Mouse (Mus musculus) kidney, adult 8-10 months (tissue): ENCODE measurements at regions not wholly inside any gene's neighbourhood (a gene's known extent, or its start where the extent isn't known, plus 50 kb on each side); places are given as distances from the start of the nearest gene placed in this dataset.

Source experiments
- DNase-seq, 2 experiments: peaks; one replicate each; pipeline ENCODE4 v3.0.0; 2022

DNA sequence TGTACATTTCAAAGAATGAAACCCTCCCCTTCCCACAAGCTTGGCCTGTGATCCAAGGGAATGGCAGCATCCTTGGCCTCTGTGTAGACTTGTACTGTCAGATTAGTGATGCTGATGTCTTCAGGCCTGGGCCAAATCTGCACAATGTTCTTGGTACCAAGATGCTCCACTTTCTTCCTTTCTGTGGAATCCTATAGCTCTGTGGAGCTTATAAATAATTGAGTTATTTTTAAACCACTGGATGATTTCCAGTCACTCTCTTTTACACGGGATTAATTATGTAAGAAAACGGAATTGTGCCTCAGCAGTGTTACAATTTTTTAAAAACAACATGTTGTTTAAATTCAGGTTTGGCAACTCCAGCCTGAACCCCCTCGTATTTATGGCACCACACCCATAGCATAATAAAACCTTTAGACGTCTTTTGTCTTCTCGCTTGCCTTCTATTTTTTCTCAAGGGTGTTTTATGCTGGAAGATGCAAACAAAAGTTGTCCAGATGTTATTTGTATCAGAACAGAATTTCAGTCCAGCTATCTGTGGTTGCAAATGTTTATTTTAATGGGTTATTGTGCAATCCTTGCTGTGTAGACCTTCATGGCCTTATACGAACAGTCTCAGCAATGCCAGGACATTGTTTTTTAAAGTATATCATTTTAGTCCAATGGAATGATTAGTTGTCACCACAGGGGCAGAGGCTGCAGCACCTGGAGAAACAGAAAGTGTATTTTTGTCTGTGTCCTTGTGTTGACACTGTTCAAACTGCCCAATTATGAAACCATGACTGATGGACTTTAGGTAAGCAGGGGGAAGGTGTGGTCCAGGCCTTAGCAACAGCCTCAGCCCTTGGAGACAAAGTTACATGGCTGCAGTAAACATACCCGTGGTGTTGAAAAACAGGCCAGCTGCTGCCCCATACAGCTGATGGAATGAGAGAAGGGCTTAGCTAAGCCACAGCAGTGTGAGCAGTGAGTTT lies 630.4 kb upstream of the Zeb2 start:
- DNase-seq, result no peak

DNA sequence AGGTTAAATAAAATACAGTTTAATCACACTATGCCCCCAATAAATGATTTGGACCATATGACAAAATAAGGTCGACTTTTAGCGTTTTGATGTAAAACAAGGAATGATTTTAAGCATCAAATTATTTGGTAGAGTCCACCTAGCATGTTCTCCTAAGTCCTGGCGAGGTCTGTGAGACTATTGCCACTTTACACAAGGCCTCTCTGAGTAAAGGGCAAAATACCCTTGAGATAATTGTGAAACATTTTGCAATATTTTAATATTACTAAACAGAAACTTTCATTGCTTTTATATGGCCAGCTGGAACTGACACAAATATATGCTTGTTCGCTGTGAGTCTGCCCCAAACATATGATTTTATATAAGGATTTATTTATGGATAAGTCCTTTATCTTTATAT lies 629.4 kb upstream of the Zeb2 start:
- no peak for DNase-seq

DNA sequence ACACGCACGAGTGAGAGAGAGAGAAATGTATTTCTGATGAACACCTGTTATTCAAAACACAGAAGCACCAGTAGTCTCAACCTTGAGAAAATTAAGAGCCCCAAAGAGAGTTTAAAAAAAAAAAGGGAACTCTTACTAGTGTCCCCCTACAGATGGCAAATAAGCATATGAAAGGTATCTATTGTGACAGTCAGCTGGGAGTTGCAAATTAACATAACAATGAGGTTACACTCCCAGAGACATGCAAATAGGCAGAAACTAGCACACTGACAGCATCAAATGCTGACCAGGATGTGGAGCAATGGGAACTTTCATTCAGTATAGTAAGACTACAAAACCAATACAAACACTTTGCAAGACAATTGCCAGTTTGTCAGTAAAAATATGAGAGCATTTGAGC lies 619.1 kb upstream of the Zeb2 start:
- no peak for DNase-seq

DNA sequence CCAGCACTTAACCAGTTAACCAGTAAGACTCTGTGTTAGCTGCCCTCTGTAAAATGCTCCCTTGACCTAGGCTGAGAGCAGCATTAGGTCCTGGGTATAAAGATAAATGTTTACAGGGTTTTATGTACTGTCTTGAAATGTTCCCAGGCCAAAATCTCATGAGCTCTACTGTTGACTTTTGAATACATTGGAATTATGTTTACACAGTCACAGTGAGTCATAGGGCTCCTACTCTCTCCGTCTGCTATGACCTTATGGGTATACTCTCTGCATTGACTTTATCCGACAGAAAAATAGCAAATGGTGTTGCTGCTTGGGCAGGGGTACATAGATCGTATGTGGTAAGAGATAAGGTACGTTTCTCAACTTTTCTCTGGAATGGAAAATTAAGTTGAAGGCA lies 596.8 kb upstream of the Zeb2 start:
- DNase-seq, result no peak

DNA sequence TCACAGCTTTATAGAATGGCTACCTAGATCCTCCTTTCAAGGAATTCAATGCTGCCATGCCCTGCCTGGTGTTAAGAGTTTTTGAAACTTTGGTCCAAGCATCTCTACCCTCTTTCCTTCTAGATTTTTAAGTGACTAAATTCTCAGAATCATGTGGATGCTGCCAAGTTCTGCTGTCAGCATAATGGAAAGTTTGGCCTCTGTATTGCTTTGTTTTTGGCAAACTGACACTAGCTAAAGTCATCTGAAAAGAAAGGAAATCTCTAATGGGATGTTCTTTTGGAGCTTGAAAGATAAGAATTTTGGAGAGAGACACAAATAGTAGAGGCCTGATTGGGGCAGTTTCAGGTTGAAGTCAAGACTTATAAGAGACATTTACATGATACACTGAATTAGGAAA lies 589.8 kb upstream of the Zeb2 start:
- DNase-seq, result no peak

DNA sequence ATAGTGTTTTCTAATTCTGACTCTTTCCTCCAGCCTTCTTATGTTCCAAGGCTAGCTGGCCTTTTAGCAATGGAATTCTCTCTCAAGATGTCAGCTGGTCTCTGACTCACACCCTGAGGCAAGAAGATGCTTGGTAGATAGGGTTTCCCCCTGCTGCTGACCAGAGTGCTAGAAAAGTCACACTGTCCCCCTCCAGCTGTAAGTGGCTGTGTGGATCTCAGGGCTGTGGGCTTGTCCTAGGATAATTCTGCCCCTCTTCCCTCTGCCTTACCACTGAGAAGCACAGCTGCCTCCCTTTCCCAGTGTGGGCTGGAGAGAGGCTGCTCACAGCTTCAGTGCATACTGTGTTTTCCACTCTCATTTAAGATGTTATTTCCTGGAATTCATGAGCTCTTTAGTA lies 585.3 kb upstream of the Zeb2 start:
- DNase-seq, result no peak

DNA sequence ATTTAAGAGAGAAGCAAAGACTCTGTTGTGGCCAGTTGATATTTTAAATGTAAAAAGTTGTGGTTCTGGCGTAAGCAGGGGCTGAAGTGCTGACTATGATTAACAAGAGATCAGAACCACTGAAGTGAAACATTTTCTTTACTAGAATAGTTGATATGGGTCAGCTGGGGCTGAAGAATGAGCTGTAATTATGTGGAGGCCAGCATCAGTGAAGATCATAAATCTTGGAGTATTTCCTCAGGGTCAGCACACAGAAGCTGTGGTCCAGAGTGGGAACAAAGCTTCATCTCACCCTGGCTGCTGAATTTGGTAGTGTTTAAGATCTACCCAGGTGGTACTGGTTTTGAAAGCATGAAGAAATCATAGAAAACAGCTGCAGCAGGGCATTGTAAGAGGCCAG lies 583.4 kb upstream of the Zeb2 start:
- DNase-seq, result no peak

DNA sequence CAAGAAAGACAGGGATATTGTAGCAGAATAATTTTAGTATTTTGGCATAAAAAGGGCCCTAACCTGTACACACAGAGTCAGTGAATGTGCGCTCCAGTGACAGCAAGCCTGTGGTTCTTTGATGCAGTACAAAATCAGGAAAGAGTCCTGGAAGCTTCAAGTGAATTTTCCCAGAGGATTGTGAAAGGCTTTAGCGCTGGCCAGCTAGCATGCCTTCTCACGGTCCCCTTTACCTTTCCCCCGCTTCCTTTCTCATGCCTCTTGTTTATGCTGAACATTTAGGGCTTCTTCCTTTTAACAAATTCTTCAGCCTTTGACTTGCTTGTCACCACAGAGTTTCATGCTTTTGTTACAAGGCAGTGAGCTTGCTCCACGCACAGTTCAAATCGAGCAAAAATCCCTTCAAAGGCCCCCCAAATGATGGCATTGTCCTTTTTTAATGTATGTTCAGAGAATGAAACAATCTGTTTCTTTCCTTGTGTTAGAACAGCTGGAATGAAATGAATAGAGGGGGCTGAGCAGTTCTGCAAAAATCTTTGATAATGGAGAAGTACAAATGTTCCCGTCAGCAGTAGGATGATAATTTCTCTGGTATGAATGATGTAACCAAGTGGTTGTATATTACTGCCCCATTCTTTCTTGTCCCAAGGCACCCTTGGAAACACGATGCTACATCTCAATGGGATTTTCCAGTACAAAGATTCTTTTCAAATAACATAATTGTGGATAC lies 576.3 kb upstream of the Zeb2 start:
- no peak for DNase-seq

DNA sequence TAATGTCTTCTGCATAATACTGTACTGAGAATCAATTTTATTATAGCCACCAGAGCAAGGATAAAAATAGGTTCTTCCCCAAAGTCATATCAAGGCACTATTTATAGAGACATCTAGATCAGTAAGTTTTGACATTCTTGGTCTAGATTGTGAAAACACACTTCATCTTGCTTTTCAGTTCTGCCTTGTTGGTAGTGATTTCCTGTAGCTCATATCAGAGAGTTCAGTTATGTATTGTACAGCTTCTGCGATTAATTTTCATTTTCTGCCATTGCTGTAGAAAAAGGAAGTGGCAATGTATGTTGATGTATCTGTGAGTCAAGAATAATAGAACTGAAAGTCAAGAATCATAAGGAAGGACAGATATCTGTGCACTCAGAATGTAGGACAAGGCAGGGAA lies 575.6 kb upstream of the Zeb2 start:
- no peak for DNase-seq

DNA sequence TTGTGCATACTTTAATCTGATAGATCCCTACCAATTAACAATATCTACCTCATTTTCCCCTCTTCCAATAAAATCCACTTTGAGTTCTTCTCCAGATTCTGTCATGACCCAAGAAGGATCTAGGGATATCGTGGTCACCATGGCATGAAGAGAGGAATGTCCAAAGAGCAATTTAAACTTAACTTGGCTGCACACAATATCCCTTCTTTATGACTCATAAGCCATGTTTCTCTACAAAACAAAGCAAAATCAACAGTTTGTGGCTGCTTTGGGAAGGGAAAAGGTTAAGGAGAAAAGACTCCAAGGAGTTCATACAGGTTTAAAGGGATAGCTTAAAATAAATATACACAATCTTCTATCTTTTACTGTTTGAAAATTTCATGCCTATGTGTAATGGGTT lies 571.8 kb upstream of the Zeb2 start:
- DNase-seq, result no peak

DNA sequence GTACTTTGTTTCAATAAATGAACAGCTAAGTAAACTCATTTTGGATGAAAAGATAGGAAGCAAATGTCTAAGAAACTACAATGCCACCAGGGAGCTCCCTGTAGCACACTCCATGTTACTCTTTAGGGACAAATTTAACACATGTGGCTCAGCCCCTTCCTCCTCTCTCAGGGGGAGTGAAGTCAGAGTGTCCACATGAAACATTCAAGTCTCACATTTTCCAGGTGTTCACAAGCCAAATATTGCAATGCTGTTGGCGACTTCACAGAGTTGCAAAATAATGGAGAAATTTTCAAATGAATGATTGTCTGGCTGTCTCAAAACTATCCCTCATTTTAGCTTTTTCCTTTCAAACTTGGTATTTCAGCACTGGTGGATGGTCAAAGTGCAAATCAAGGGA lies 564.1 kb upstream of the Zeb2 start:
- no peak for DNase-seq

DNA sequence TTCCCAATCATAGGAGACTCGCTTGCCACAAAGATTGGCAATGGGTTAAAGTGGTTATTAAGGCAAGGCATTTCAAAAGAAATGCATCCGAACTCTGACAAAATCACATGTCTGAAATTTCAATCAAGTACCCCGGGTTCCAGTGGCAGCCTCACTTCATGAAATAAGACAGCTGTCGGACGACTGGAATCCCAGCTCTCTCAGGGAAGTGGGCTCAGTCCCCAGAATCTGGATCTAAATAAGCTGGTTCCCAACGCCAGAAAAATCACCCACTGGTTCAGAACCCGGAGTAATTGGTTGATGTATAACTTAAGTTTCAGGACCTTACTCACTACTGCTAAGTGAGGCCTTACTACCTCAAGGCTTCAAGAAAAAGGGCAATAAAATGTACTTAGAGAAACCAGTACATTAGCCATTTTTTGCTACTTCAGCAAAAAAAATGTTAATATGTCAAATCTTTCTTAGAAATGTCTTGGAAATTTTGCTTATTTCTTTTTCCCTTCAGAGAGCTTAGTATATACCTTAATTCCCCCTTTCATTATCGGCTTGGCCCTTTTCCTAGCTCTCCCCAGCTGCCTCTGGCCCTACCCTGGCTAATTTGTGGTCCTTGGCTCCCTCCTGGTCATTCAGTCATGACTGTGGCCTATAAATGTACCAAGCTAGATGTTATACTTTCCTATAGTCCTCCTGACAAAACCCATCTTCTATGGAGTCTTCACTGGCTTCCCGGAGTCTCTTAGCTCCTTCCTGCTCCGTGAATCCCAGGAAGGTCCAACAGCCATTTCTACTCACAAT lies 562.1 kb upstream of the Zeb2 start:
- no peak for DNase-seq

DNA sequence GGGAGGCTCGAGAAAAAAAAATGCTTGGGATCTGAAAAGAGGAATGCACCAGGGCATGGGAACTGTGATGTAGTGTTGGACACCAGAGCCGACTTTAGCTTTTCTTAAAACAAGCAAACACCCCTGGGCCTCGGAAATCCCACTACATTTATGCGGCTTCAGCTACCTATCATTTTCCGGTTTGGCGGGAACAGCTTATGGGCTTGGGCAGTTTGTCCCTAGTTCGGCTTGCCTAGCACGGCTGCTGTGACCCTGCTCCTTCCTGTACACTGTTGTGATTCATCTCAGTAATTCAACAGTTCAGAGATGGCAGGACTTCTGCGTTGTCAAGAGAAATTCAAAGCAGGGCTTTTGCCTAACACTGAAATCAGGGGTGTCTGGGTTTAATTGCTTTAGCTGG lies 561.5 kb upstream of the Zeb2 start:
- DNase-seq, result no peak

DNA sequence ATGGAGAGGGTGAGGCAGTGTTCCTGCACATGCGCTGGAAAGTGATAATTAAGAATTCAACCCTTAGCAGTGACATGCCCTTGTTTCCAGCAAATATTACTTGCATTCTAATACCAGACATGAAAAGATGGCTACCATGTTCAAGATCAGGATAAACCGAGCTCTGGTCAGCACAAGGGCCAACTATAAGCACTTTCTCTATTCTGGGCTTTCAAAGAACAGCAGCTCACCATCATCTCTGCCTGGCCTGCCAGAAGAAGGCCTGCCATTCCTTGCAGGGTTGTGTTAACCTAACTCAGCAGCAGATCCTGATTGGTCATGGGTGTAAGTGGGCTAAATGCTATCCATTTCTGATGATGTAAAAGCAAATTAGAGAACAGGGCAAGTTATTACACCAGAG lies 558.6 kb upstream of the Zeb2 start:
- no peak for DNase-seq

DNA sequence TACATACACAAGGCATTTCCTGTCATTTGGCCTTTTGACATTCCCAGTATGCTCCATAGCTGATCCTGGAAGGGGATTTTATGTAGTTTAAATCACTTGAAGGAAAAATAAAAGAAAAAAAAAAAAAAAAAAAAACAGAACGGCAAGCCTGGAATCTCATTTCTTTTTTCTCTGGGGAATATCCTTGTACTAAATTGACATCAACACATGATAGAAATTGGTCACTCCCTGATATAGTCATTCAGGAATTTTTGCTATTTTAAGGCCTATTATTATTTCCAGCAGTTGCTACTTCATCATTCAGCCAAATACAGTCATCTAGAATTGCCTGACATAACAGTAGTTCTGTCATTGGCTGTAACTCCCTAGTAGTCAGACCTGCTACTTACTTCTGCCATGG lies 538.8 kb upstream of the Zeb2 start:
- DNase-seq, result no peak

DNA sequence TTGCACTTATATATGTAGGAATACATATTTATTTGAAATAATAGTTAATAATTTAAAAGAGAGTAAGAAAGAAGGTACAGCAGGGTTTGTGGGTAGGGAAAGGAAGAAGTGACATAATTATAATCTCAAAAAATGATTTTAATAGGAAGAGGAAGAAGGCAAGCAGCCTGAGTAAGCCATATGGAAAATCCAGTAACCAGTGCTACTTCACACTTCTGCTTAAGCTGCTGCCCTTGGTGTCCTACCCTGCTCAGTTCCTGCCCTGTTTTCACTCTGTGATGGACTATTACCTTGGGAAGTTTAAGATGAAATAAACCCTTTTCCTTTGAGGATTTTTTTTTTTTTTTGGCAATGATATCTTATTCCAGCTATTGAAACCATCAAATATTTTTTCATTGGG lies 537.5 kb upstream of the Zeb2 start:
- DNase-seq, result no peak

DNA sequence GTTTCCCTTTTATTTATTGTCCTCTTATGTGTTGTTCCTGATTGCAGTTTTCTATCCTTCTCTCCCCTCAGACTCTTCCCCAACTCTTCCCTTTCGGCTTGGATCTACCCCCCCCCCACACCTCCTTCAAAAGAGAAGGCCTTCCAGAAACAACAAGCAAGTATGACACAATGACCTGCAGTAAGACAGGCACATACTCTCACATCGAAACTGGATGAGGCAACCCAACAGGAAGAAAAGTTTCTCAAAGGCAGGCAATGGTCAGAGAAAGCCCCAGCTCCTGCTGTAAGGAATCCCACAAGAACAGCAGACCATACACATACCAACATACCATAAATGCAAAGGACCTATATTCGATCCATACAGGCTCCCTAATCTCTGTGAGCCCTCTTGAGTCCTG lies 535.8 kb upstream of the Zeb2 start:
- no peak for DNase-seq

DNA sequence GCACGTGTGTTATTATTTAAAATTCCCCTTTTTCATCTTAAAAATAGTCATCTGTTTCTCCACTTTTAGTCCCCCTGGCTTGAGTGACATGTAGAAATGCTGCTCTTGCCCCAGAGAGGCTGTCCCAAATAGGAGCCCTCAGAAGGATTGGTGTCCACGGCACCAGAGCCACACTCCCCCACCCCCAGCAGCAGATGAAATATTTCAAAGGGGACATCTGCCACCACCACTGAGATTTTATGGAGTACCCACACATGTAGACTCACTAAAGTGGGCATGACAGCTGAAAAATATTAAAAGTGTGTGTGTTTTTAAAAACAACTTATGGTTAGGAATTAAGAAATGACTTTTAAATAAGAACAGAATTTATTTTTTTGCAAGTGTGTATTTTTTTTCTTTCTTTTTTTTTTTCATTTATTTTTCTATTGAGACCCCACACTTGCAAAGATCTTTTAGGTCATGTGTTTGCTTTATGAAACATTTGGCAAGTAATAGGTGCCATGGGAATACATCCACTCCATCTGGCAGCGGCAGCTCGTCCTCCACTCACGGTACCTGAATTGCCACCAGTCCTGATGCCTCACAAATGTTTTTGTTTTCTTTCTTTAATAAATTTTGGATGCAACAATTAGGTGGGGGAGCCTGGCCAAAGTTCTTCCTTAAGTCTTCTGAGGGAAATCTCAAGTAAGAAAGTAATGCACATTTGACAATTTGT lies 533.2 kb upstream of the Zeb2 start:
- DNase-seq, result no peak

DNA sequence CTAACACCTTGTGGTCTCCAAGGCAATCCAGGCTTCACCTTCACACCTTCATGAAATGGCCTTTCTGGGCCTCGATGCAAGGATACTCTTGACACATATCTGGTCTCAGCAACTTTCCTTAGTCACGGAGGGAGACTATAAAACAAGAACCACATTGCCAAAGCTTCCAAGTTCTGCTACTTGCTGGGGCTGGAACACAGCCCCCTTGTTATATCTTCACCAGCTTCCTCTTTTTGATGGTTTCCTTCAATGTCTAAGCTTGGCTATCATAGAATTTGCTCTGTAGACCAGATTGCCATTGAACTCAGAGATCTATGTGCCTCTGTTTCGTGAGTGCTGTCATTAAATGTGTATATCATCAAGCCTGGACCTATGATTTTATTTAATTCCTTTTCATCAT lies 530.7 kb upstream of the Zeb2 start:
- DNase-seq, result no peak

DNA sequence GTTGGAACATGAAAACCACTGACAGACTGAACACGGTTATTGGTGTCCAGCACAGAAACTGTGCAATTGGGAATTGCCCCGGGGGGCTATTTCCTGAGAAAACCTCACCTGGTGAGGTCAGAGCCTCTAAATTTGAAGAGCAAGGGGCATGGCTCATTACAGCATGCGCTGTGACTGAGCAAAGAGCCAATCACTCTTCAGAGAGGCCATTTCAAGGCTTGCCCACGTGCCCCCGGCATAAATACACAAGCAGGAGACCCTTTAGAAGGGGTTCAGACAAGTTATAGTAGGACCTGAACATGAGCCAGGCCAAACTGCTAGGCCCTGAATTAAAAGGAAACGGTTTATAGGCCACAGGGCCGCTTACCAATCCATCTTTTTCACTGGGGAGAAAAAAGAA lies 512.9 kb upstream of the Zeb2 start:
- DNase-seq, result no peak

DNA sequence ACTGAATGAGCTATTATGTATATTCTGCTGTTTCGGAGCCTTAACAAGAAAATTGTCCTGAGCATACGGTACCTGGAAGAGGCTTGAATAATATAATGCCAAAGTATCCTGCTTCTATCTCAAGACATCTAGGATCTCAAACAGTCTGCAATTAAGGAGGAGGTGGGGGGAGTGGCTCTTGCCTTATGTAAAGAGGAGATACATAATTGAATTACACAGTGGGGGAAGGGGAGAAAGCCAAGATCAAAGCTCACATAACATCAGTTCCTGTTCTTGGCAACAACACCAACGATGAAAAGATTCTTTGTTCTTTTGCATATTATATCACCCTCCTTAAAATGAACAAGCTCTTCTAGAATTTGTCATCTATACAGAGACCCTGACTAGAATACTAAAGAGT lies 512.4 kb upstream of the Zeb2 start:
- no peak for DNase-seq

DNA sequence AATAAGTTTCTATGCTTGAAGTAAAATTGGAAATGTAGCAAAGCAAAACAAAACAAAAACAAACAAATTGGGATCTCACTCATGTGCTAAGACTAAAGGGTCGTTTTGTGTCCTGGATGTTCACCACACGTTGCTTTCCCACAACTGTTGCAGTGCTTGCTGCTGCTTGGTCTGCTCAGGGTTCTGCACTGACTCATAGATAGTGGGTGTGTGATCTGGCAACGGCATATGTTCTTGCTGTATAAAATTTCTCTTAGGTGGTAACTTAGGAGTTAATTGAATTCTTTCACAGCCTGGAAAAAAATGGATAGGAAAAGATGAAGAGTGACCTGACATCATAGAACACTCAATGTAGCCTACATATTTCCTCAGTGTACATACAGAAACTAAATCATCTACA lies 505.9 kb upstream of the Zeb2 start:
- no peak for DNase-seq

DNA sequence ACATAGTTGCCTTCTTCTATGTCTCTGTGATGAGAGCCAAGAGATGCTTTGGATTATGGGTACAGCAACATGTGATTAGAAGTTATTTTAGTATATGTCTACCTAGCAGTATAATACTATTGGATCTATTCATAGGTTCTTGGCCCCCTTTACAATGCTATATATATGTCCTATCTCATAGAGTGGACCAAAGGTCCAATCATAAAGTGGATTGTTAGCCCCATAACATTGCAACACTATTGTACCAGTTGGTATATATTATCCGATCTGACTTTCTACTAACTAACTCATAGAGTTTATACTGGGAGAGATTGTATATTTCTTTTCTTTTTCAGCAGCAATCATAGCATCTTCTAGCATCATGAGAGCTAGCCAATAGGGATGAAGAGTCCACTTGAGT lies 491.7 kb upstream of the Zeb2 start:
- no peak for DNase-seq
